Mouse (Mus musculus) cerebellum, postnatal 25 days (tissue): ENCODE data around the gene Kat2b.
"Not testable (repeated sequence)": the region's sequence is repeated elsewhere in the genome, so short reads cannot be mapped to it uniquely, and the experiment has no call there.

ENCODE experiments used
- DNase-seq, 2 experiments: peaks; one replicate each; pipeline ENCODE4 v3.0.0; 2021; ENCODE audit warnings: mixed read lengths in 2 of 2

The Kat2b gene

GRCm38 (mm10) chr17:53570361-53570875 is 3.8 kb downstream of the Kat2b start:
- DNase-seq, result no peak

- DNase-seq, result not testable (repeated sequence)
Observed at GRCm38 (mm10) chr17:53570932-53571331, 4.3 kb downstream of the Kat2b start.

GRCm38 (mm10) chr17:53573019-53573556 is 6.4 kb downstream of the Kat2b start:
- no peak for DNase-seq

- DNase-seq, result no peak
Observed at GRCm38 (mm10) chr17:53577151-53577550, 10.5 kb downstream of the Kat2b start.

GRCm38 (mm10) chr17:53577754-53578153 is 11.1 kb downstream of the Kat2b start:
- no peak for DNase-seq

- no peak for DNase-seq
Observed at GRCm38 (mm10) chr17:53578249-53578648, 11.6 kb downstream of the Kat2b start.

GRCm38 (mm10) chr17:53578776-53579175 is 12.1 kb downstream of the Kat2b start:
- DNase-seq, result peak; percentile 87 to 94

- peak in 1 of 2 experiments; percentile 49 for DNase-seq
Observed at GRCm38 (mm10) chr17:53579612-53580011, 13.0 kb downstream of the Kat2b start.

- peak; percentile 52 to 66 for DNase-seq
Observed at GRCm38 (mm10) chr17:53580237-53580636, 13.6 kb downstream of the Kat2b start.

GRCm38 (mm10) chr17:53582026-53582585 is 15.4 kb downstream of the Kat2b start:
- DNase-seq, result no peak

GRCm38 (mm10) chr17:53582805-53583204 is 16.1 kb downstream of the Kat2b start:
- DNase-seq, result no peak

GRCm38 (mm10) chr17:53583846-53584579 is 17.4 kb downstream of the Kat2b start:
- DNase-seq, result no peak

- DNase-seq, result peak; percentile 75 to 83
Observed at GRCm38 (mm10) chr17:53587074-53587851, 20.6 kb downstream of the Kat2b start.

GRCm38 (mm10) chr17:53588097-53588855 is 21.6 kb downstream of the Kat2b start:
- DNase-seq, result no peak

- no peak for DNase-seq
Observed at GRCm38 (mm10) chr17:53590110-53590509, 23.4 kb downstream of the Kat2b start.

GRCm38 (mm10) chr17:53591910-53592309 is 25.2 kb downstream of the Kat2b start:
- no peak for DNase-seq

GRCm38 (mm10) chr17:53594590-53594989 is 27.9 kb downstream of the Kat2b start:
- DNase-seq, result no peak

GRCm38 (mm10) chr17:53595527-53595926 is 28.9 kb downstream of the Kat2b start:
- DNase-seq, result no peak

- DNase-seq, result peak; percentile 48 to 59
Observed at GRCm38 (mm10) chr17:53596314-53596882, 29.7 kb downstream of the Kat2b start.

- no peak for DNase-seq
Observed at GRCm38 (mm10) chr17:53596941-53597790, 30.5 kb downstream of the Kat2b start.

- no peak for DNase-seq
Observed at GRCm38 (mm10) chr17:53598571-53598970, 31.9 kb downstream of the Kat2b start.
